Mouse (Mus musculus) liver, embryonic 14.5 days (tissue): ENCODE results near the gene Dlec1. TPM values are rescaled to one million over a fixed set of nuclear protein-coding genes. Genes with fewer than 3 reads are reported as not detected.

Source experiments
- ATAC-seq: fragments of 200-750 bp; cut with Nextera tagmentation; 2 replicates; pipeline ENCODE4 v1.8.0; 2017; ENCODE audit warnings: moderate number of reproducible peaks, mild to moderate bottlenecking, moderate library complexity; ENCODE audit not compliant: insufficient read depth
- DNase-seq, 3 experiments: peaks; one replicate each; pipeline ENCODE4 v3.0.0-alpha.2; 2012 to 2013; ENCODE audit warnings: low read depth in 3 of 3, low spot score in 3 of 3
- H3K27ac ChIP-seq: fragments of 300-500 bp; sonication (generic); 2 replicates; pipeline ENCODE4 v1.5.1; 2014; ENCODE audit warnings: moderate library complexity, mild to moderate bottlenecking, control low read depth, inconsistent platforms
- H3K27me3 ChIP-seq: fragments of 300-500 bp; sonication (generic); 2 replicates; pipeline ENCODE4 v1.6.1; 2014; ENCODE audit warnings: mild to moderate bottlenecking, low read length, moderate library complexity; ENCODE audit not compliant: control insufficient read depth, insufficient read depth
- H3K36me3 ChIP-seq: fragments of 300-500 bp; sonication (generic); replicated peaks from 2 replicates; pipeline ENCODE4 v1.6.1; 2014; ENCODE audit warnings: low read depth; ENCODE audit not compliant: control insufficient read depth, insufficient read depth
- H3K4me1 ChIP-seq, 2 experiments: fragments of 200-500 bp in 1 of 2; fragments of 300-500 bp in 1 of 2; sonication (generic) in 1 of 2; replicated peaks; 2 replicates each; pipeline ENCODE4 v1.6.1; 2012 to 2014; ENCODE audit warnings: antibody characterized with exemption in 1 of 2, inconsistent platforms in 1 of 2, low read length in 1 of 2; ENCODE audit not compliant: control insufficient read depth in 2 of 2, insufficient read depth in 2 of 2
- H3K4me2 ChIP-seq: fragments of 300-500 bp; sonication (generic); 2 replicates; pipeline ENCODE4 v1.6.1; 2014; ENCODE audit warnings: low read depth, mild to moderate bottlenecking, control low read depth, moderate library complexity
- H3K4me3 ChIP-seq, 2 experiments: fragments of 200-500 bp in 1 of 2; fragments of 300-500 bp in 1 of 2; sonication (generic) in 1 of 2; 2 replicates each; pipeline ENCODE4 v1.5.1; 2012 to 2014; ENCODE audit warnings: low read depth in 2 of 2, low read length in 2 of 2, mild to moderate bottlenecking in 2 of 2, control low read depth in 1 of 2, inconsistent platforms in 1 of 2, moderate library complexity in 1 of 2; ENCODE audit not compliant: insufficient read depth in 1 of 2
- H3K9ac ChIP-seq: fragments of 300-500 bp; sonication (generic); replicated peaks from 2 replicates; pipeline ENCODE4 v1.6.1; 2014; ENCODE audit warnings: mild to moderate bottlenecking, control low read depth, moderate library complexity
- H3K9me3 ChIP-seq: fragments of 300-500 bp; sonication (generic); 2 replicates; pipeline ENCODE4 v1.6.1; 2016; ENCODE audit warnings: low read length, mixed read lengths; ENCODE audit not compliant: control insufficient read depth
- CTCF ChIP-seq: IDR thresholded peaks from 2 replicates; pipeline ENCODE4 v1.5.1; 2016; ENCODE audit warnings: antibody characterized with exemption, low read depth, control low read depth
- EP300 ChIP-seq: IDR thresholded peaks from 2 replicates; pipeline ENCODE4 v1.6.1; 2016; ENCODE audit warnings: antibody characterized with exemption, low read depth
- WGBS: fragments of 180-500 bp; shearing (Covaris S2); extraction: QIAGEN DNeasy Blood & Tissue Kit; methylation state at CpG from one replicate; pipeline ENCODE4 v1.1.7; 2014; ENCODE audit not compliant: insufficient replicate concordance; 5-methylcytosine and 5-hydroxymethylcytosine counted together
- polyA plus RNA-seq, 2 experiments: library from polyadenylated mRNA; depleted of rRNA in 1 of 2; stranded (reverse) in 1 of 2; unstranded in 1 of 2; fragments of >200 nt; fragmentation: Nextera tagmentation in 1 of 2; extraction: Ambion mirVana in 1 of 2; gene quantifications; 2 replicates each; pipeline versions ENCODE4 v1.2.1 to v1.2.3; 2012 to 2014

Dlec1 gene
- polyA plus RNA-seq, 2 experiments = 0.04 to 0.06 TPM

GRCm38 (mm10) chr9:119146098-119146770 is 44.0 kb downstream of the Dlec1 start:
- no peak overlapping the region for H3K9ac ChIP-seq
- H3K4me2 ChIP-seq = no peak overlapping the region
- no peak overlapping the region for H3K27ac ChIP-seq
- H3K9me3 ChIP-seq = no peaks in the 10 kb centered on the region
- H3K36me3 ChIP-seq = no peaks in the 10 kb centered on the region
- H3K4me3 ChIP-seq = no peak overlapping the region
- WGBS = 58% methylated on average over 13 of the region's 13 CpGs
- TF ChIP-seq CTCF (no peak), EP300 (no peak)
- DNase-seq = no peak
- H3K4me1 ChIP-seq = no peaks in the 10 kb centered on the region
- ATAC-seq = no peak
- H3K27me3 ChIP-seq = no peaks in the 10 kb centered on the region

GRCm38 (mm10) chr9:119149601-119150000 is 47.3 kb downstream of the Dlec1 start:
- ATAC-seq (no peak), DNase-seq (no peak)
- 15% methylated on average over 5 of the region's 5 CpGs for WGBS
- no peaks in the 10 kb centered on the region for H3K9me3 ChIP-seq
- no peaks in the 10 kb centered on the region for H3K27me3 ChIP-seq
- TF ChIP-seq EP300 (no peak), CTCF (no peak)
- no peaks in the 10 kb centered on the region for H3K4me1 ChIP-seq
- H3K27ac ChIP-seq = no peak overlapping the region
- H3K36me3 ChIP-seq = no peaks in the 10 kb centered on the region
- H3K9ac ChIP-seq = no peak overlapping the region
- H3K4me3 ChIP-seq = no peak overlapping the region
- no peak overlapping the region for H3K4me2 ChIP-seq

- Histone ChIP-seq H3K9ac (no peak overlapping the region), H3K9me3 (no peaks in the 10 kb centered on the region), H3K36me3 (no peaks in the 10 kb centered on the region), H3K27ac (no peak overlapping the region), H3K4me1 (no peaks in the 10 kb centered on the region), H3K4me3 (no peak overlapping the region), H3K27me3 (peaks cover 7% of the 10 kb centered on the region), H3K4me2 (no peak overlapping the region)
- TF ChIP-seq CTCF = no peak
- TF ChIP-seq EP300 = no peak
- ATAC-seq (no peak), DNase-seq (no peak)
- WGBS = 61% methylated on average over 2 of the region's 2 CpGs
Observed at GRCm38 (mm10) chr9:119151751-119152150, 49.5 kb downstream of the Dlec1 start.

- 50% methylated on average over 8 of the region's 8 CpGs for WGBS
- Histone ChIP-seq H3K4me3 (no peak overlapping the region), H3K4me2 (no peak overlapping the region), H3K9me3 (no peaks in the 10 kb centered on the region), H3K9ac (no peak overlapping the region), H3K36me3 (no peaks in the 10 kb centered on the region), H3K27ac (no peak overlapping the region), H3K4me1 (0 out of 4 replicates have a peak, but pooled peaks cover 0 to 3% of the 10 kb centered on the region in 2 experiments), H3K27me3 (peaks cover 7% of the 10 kb centered on the region)
- ATAC-seq (no peak), DNase-seq (no peak)
- TF ChIP-seq CTCF (no peak), EP300 (no peak)
Observed at GRCm38 (mm10) chr9:119155416-119155815, 53.1 kb downstream of the Dlec1 start.

- no peaks in the 10 kb centered on the region for H3K9me3 ChIP-seq
- 38% methylated on average over 7 of the region's 7 CpGs for WGBS
- H3K36me3 ChIP-seq = no peaks in the 10 kb centered on the region
- no peak overlapping the region for H3K4me3 ChIP-seq
- no peak for TF ChIP-seq CTCF
- no peak for TF ChIP-seq EP300
- no peak overlapping the region for H3K27ac ChIP-seq
- no peak for ATAC-seq
- no peak for DNase-seq
- peak overlapping the region; percentile 50; the same call in 1 of the 2 replicates for H3K4me2 ChIP-seq
- H3K9ac ChIP-seq = no peak overlapping the region
- H3K4me1 ChIP-seq = 0 out of 4 replicates have a peak, but pooled peaks cover 0 to 3% of the 10 kb centered on the region in 2 experiments
- peaks cover 7% of the 10 kb centered on the region for H3K27me3 ChIP-seq
Observed at GRCm38 (mm10) chr9:119155826-119156225, 53.5 kb downstream of the Dlec1 start.
